Mouse (Mus musculus) megakaryocyte, embryonic 14.5 days (primary cell): ENCODE measurements around the gene Fam118a.

Experiments
- FLI1 ChIP-seq: IDR thresholded peaks from 2 replicates; pipeline ENCODE4 v1.6.1; 2012; ENCODE audit warnings: low read length, inconsistent platforms, mixed read lengths
- GATA1 ChIP-seq: IDR thresholded peaks from 3 replicates; pipeline ENCODE4 v1.6.1; 2012; ENCODE audit warnings: mixed read lengths, low read length, inconsistent platforms, borderline replicate concordance

- TF ChIP-seq FLI1: no peak
- no peak for TF ChIP-seq GATA1
These were observed 41.8 kb downstream of the Fam118a start for GRCm38 (mm10) chr15:85070561-85070960.
